Mouse (Mus musculus) heart, postnatal 0 days (tissue): ENCODE measurements around the gene Zbtb43. TPM values are rescaled to one million over a fixed set of nuclear protein-coding genes. Genes with fewer than 3 reads are reported as not detected.

Experiments used
- ATAC-seq: fragments of 200-750 bp; cut with Nextera tagmentation; 2 replicates; pipeline ENCODE4 v1.8.0; 2017; ENCODE audit warnings: low read depth, moderate number of reproducible peaks, moderate library complexity; ENCODE audit not compliant: insufficient read depth
- DNase-seq: peaks from one replicate; pipeline ENCODE4 v3.0.0-alpha.2; 2016; ENCODE audit warnings: low spot score
- H3K27ac ChIP-seq: fragments of 300-500 bp; sonication (generic); 2 replicates; pipeline ENCODE4 v1.5.1; 2014; ENCODE audit warnings: low read depth, mild to moderate bottlenecking
- H3K27me3 ChIP-seq: fragments of 300-500 bp; sonication (generic); 2 replicates; pipeline ENCODE4 v1.6.1; 2014; ENCODE audit warnings: low read length, mixed read lengths; ENCODE audit not compliant: control insufficient read depth, insufficient read depth
- H3K36me3 ChIP-seq: fragments of 300-500 bp; sonication (generic); replicated peaks from 2 replicates; pipeline ENCODE4 v1.6.1; 2014; ENCODE audit warnings: low read length, mixed read lengths; ENCODE audit not compliant: control insufficient read depth, insufficient read depth
- H3K4me1 ChIP-seq: fragments of 300-500 bp; sonication (generic); 2 replicates; pipeline ENCODE4 v1.6.1; 2014; ENCODE audit warnings: antibody characterized with exemption; ENCODE audit not compliant: control insufficient read depth, insufficient read depth
- H3K4me2 ChIP-seq: fragments of 300-500 bp; sonication (generic); 2 replicates; pipeline ENCODE4 v1.6.1; 2014; ENCODE audit warnings: low read depth, mild to moderate bottlenecking, low read length, moderate library complexity
- H3K4me3 ChIP-seq: fragments of 300-500 bp; sonication (generic); 2 replicates; pipeline ENCODE4 v1.5.1; 2014; ENCODE audit warnings: low read depth, low read length
- H3K9ac ChIP-seq: fragments of 300-500 bp; sonication (generic); replicated peaks from 2 replicates; pipeline ENCODE4 v1.6.1; 2014; ENCODE audit warnings: low read depth, low read length, mixed read lengths
- H3K9me3 ChIP-seq: fragments of 300-500 bp; sonication (generic); replicated peaks from 2 replicates; pipeline ENCODE4 v1.6.1; 2016; ENCODE audit warnings: low read length; ENCODE audit not compliant: control insufficient read depth
- CTCF ChIP-seq: IDR thresholded peaks from 2 replicates; pipeline ENCODE4 v1.5.1; 2016; ENCODE audit warnings: antibody characterized with exemption, control low read depth, low read depth
- EP300 ChIP-seq: IDR thresholded peaks from 2 replicates; pipeline ENCODE4 v1.6.1; 2016; ENCODE audit warnings: antibody characterized with exemption, low read depth
- WGBS: fragments of 180-500 bp; shearing (Covaris S2); extraction: QIAGEN DNeasy Blood & Tissue Kit; methylation state at CpG from one replicate; pipeline ENCODE4 v1.1.7; 2014; 5-methylcytosine and 5-hydroxymethylcytosine counted together
- polyA plus RNA-seq: library from polyadenylated mRNA; unstranded; fragments of >200 nt; fragmentation: Nextera tagmentation; extraction: Ambion mirVana; gene quantifications from 2 replicates; pipeline ENCODE4 v1.2.1, GENCODE M21; 2015
- total RNA-seq: library from RNA; depleted of rRNA; stranded (reverse); fragments of >200 nt; gene quantifications from 2 replicates; pipeline ENCODE4 v1.2.3, GENCODE M21; 2014; ENCODE audit warnings: low replicate concordance

Zbtb43 gene
- total and polyA plus RNA-seq, 2 experiments from 2014 or later, result 11.8 to 12.3 TPM

DNA sequence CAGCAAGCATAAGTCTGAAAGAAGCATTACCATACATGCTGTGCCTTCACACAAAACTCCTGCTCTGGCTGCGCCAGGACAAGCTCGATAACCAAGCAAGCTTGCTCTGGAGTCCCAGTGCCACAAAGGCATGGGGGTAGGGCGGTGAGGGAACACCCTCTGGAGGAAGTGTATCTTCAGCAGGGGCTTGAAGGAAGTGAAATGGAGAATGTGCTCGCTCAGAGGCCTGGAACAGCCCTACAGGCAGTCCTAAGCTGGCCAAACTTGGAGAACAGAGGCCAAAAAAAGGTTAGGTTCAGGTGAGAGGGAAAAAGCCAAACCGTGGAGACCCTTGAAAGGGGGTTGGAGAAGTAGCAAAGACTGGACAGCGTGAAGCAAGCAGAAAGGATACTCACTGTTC is 39.0 kb downstream of the Zbtb43 start:
- Histone ChIP-seq H3K9me3 (no peaks in the 10 kb centered on the region), H3K9ac (peak overlapping the region; percentile 90; the same call in 1 of the 2 replicates), H3K36me3 (no peaks in the 10 kb centered on the region; the same call in 1 of the 2 replicates), H3K4me1 (peaks cover 13% of the 10 kb centered on the region), H3K4me3 (peak overlapping the region; percentile 86), H3K4me2 (peak overlapping the region; percentile 92), H3K27me3 (no peaks in the 10 kb centered on the region), H3K27ac (peak overlapping the region; percentile 79)
- TF ChIP-seq CTCF (no peak), EP300 (no peak)
- WGBS, result 43% methylated on average over 6 of the region's 6 CpGs
- DNase-seq, result peak; percentile 21
- no peak for ATAC-seq

DNA sequence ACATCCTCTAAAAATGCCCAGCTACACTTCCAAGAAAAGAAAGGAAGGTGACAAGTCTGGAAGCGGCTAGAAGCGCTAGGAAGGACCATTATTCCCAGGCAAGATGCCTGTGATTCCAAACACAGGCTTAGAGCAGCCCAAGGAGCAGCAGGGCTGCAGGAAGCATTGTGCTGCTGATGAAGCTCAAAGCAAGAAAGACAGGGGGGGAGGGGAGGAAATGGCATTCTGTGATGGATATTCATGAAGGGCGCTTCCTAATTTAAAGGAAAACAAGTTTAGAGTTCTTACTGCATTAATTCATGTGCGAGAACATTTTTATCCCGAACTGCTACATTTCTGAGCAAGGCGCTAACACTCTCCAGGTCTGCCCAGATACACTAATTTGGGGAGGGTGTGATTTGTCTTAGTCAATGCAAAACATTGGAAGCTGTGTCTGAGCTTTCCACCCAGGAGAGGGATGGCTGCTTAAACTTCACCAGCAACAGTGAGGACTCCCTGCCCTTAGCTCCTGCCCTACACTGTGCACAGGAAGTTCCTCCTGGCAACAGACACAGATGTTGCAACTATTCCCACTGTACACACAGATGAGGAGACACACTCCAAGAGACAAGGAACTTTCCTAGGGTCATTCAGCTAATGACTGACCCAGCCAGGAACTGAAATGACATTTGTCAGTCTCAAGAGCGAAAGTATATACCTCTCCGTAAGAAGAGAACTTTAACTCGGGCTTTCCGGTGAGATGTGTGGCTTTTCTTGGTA is 41.5 kb downstream of the Zbtb43 start:
- Histone ChIP-seq H3K4me1 (peaks cover 13% of the 10 kb centered on the region), H3K36me3 (peaks cover 13% of the 10 kb centered on the region; the same call in 1 of the 2 replicates), H3K27ac (no peak overlapping the region), H3K4me3 (no peak overlapping the region), H3K27me3 (no peaks in the 10 kb centered on the region), H3K4me2 (no peak overlapping the region), H3K9me3 (no peaks in the 10 kb centered on the region), H3K9ac (no peak overlapping the region)
- 82% methylated on average over 10 of the region's 10 CpGs for WGBS
- ATAC-seq (no peak), DNase-seq (no peak)
- no peak for TF ChIP-seq EP300
- TF ChIP-seq CTCF, result no peak

DNA sequence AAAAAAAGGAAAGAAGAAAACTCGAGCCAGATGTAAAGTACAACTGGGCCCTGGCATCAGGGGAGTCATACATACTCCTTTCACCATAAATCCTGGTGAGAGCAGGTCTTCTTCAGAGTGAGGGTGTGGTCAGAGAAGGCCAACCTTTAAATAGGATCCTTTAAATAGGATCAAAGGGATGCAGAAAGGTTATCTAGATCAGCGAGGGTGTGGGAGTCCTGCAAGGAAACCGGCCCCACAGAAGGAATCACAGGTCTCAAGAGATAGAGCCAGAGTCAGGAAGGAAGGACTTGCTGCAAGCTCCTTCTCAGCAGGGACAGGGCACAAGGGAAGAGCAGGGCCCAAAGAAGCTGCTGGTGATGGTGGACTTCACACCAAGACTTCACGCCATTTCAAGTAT is 50.9 kb downstream of the Zbtb43 start:
- no peak for ATAC-seq
- Histone ChIP-seq H3K36me3 (0 out of 2 replicates have a peak, but pooled peaks cover 12% of the 10 kb centered on the region), H3K4me1 (no peaks in the 10 kb centered on the region; the same call in 1 of the 2 replicates), H3K9ac (no peak overlapping the region), H3K9me3 (no peaks in the 10 kb centered on the region), H3K4me2 (no peak overlapping the region), H3K4me3 (no peak overlapping the region), H3K27me3 (no peaks in the 10 kb centered on the region), H3K27ac (no peak overlapping the region)
- 52% methylated on average over 4 of the region's 4 CpGs for WGBS
- DNase-seq, result no peak
- TF ChIP-seq CTCF, result no peak
- TF ChIP-seq EP300, result no peak

DNA sequence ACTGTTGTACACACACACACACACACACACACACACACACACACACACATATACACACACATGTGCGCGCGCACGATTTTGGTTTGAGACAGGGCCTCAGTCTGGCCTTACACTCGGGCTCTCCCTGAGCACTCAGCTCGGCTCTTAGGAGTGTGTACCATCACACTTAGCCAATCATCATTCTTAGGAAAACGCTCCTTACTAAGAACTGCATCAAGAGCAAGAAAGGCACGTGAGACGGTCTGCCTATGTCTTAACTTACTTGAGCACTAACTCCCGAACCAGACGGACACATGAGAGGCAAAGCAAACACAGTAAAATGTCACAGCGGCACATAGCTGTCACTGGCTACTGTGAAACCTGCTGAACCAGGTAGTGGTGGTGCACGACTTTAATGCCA is 54.3 kb downstream of the Zbtb43 start:
- H3K27ac ChIP-seq, result no peak overlapping the region
- H3K4me2 ChIP-seq, result no peak overlapping the region
- no peaks in the 10 kb centered on the region for H3K27me3 ChIP-seq
- WGBS, result 87% methylated on average over 13 of the region's 13 CpGs
- no peaks in the 10 kb centered on the region; the same call in 1 of the 2 replicates for H3K4me1 ChIP-seq
- no peak for TF ChIP-seq CTCF
- TF ChIP-seq EP300, result no peak
- no peak overlapping the region for H3K9ac ChIP-seq
- peaks cover 30% of the 10 kb centered on the region for H3K36me3 ChIP-seq
- no peak overlapping the region for H3K4me3 ChIP-seq
- H3K9me3 ChIP-seq, result no peaks in the 10 kb centered on the region
- ATAC-seq (no peak), DNase-seq (no peak)

DNA sequence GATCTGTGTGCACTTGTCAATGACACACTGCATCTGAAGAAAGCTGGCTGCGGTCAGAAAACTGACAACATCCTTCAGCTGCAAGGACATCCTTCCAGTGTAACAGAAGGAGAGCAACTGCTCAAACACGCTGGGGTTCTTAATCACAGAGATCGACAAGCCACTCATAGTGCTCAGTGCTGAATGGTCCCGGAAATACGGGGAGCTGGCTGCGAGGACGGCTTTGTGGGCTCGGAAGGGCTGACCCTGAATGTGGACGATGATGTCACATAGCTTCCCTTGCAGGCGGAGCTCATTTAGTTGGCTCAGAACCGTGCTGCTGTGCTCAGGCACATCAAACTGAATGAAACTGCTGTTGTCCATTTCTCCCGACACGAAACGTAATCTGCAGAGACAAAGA is 56.2 kb downstream of the Zbtb43 start:
- H3K4me2 ChIP-seq, result no peak overlapping the region

More for the DNA sequence above, 56.2 kb downstream of the Zbtb43 start:
- Histone ChIP-seq H3K4me1 (no peaks in the 10 kb centered on the region), H3K9ac (no peak overlapping the region), H3K9me3 (no peaks in the 10 kb centered on the region), H3K27me3 (no peaks in the 10 kb centered on the region), H3K36me3 (peaks cover 29% of the 10 kb centered on the region), H3K27ac (no peak overlapping the region), H3K4me3 (no peak overlapping the region)
- WGBS, result 54% methylated on average over 14 of the region's 14 CpGs
- DNase-seq, result no peak
- ATAC-seq, result no peak
- TF ChIP-seq CTCF (no peak), EP300 (no peak)
